Mouse (Mus musculus) lung, postnatal 4 days (tissue): ENCODE measurements around the gene Atp13a3.

ENCODE experiments used
- DNase-seq, 2 experiments: peaks; one replicate each; pipeline ENCODE4 v3.0.0; 2021

The Atp13a3 gene

GRCm38 (mm10) chr16:30275558-30276340, 130.0 kb downstream of the Atp13a3 start:
- peak; percentile 29 to 58 for DNase-seq

DNA sequence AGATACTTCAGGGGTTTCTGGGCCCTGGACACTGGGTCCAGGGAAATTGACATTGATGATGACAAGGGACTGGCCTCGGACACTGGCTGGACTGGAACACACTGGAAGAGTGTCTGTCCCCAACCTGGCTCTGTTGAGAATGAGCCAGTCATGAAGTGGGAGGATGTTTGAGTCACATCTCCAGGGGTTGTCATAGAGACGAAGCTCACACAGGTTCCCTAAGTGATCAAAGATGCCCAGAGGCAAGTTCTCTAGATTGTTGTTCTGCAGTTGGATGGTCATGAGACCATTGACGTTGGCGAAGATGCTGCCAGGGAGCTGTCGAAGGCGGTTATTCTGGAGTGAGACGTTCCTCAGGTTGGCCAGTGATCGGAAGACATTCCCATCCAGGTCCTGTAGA, 132.7 kb downstream of the Atp13a3 start:
- no peak for DNase-seq

DNA sequence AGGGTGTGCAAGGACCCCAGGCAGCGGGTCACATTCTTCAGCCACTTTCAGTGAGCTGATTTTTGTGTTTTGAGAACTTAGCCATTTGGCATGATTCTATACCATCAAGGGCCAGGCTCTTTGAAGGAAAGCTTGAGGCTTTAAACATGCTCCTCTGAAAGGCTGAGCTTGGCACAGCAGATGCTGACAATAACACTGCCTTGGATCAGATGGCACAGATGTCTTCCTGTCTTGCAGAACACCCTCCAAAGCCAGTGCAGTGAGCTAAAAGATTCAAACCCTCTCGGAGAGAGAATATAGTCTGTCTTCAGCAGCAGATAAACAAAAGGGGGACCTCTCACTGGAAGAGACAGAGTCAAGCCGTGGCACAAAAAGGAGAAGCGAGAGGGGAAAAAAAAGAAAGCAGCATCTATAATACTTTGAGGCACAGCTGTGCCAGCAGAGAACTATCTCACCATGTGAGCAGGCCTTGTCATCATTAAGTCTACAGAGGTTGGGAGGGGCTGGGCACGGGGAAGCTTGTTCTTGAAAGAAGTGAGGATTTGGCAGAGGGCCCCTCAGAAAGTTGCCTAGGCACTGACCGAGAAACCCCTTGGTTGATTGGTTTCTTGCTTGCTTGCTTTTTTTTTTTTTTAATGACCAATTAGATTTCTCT, 133.7 kb downstream of the Atp13a3 start:
- no peak for DNase-seq

GRCm38 (mm10) chr16:30271223-30271761, 134.5 kb downstream of the Atp13a3 start:
- no peak for DNase-seq

DNA sequence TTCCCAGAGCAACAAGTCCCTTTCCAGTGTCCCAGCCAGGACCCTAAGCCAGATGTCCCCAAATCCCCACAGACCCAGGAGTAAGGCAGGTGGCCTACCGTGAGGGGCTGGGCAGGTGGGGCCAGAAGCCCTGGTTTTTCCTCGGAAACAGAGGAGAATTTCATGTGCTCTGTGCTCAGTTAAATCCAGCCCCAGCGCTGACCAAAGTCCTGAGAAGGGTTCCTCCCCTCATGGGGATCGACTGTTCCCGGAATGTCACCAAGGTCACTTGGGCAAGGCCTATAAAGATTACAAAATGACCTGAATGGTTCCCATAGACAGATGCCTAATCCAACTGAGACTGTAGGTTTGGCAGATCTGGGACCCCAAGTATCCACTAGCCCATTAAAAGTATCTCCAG, 138.4 kb downstream of the Atp13a3 start, which contains the start of gene Cpn2:
Gene Cpn2, minus strand, starts transcription at position 141 of the 400 bp plus-strand sequence.
- no peak for DNase-seq

DNA sequence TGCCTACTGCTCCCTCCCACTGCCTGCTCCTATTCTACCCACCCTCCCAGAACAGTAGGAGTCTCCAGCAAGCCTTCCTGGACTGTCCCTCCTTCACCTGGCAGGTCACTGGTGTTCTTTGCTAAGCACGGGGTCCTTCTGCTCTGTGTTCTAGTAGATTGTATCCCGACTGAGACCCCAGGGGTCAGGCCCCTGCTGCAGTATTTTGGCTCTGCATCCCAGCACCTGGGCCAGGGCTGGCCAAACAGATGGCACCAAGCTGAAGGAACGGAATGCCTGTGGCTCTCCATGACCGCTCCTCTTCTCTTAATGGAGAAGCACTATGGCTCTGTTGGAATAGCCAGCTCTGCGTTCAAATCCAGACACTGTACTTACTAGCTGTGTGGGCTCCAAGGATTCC, 139.2 kb downstream of the Atp13a3 start:
- DNase-seq: no peak

DNA sequence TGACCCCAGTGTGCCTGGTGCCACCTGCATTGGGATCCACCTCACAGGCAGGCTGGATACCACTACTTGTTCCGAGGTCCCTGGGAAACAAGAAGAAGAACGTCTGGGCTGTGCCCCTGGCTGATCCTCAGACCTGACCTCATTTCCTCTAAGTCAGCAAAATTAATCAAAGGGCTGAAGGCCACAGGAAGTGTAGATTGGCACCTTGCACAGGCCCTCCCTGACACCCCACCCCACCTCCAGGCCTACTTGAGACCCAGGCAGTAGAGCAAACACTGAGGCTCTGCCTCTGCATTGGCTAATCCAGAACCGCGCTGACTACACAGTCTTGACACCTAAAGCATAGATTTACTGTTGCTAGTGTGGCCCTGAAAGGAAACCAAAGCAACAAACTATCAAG, 140.2 kb downstream of the Atp13a3 start:
- DNase-seq: no peak

DNA sequence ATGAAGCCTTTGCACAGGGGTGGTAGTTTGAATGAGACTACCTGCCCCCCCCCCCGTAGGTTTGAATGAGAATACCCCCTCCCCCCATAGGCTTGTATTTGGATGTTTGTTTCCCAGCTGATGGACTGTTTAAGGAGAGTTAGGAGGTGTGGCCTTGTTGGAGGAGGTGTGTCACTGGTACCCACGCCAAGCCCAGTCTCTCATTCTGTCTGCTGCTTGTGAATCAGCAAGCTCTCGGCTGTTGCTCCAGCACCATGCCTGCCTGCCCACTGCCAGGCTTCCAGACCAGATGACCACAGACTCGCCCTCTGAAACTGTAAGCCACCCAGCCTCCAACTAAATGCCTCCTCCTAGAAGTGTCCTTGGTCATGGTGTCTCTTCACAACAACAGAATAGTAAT, 142.6 kb downstream of the Atp13a3 start:
- DNase-seq: no peak

GRCm38 (mm10) chr16:30262664-30263063, 143.1 kb downstream of the Atp13a3 start:
- DNase-seq: peak; percentile 58 to 75
